Mouse (Mus musculus): ENCODE results near the gene Mast2. TPM values are rescaled to one million over a fixed set of nuclear protein-coding genes. Genes with fewer than 3 reads are reported as not detected.

The Mast2 gene
- polyA plus RNA-seq, 1 experiment from 2014 or later, result 36.5 TPM

Other genes starting within 250 kb of the Mast2 start
- 63.2 and 69.2 TPM in 2 replicates for gene Pik3r3, start 242.6 kb downstream of the Mast2 start, polyA plus RNA-seq (2014; fragmentation: Nextera tagmentation; extraction: Ambion mirVana)
- gene Ipp, start 43.4 kb upstream of the Mast2 start, polyA plus RNA-seq (2014; fragmentation: Nextera tagmentation; extraction: Ambion mirVana), result 4.7 and 4.9 TPM in 2 replicates
- gene Tmem69, start 91.8 kb upstream of the Mast2 start, polyA plus RNA-seq (2014; fragmentation: Nextera tagmentation; extraction: Ambion mirVana), result 34.0 and 36.9 TPM in 2 replicates
- gene Gpbp1l1, start 93.5 kb upstream of the Mast2 start, polyA plus RNA-seq (2014; fragmentation: Nextera tagmentation; extraction: Ambion mirVana), result 31.5 and 33.7 TPM in 2 replicates
- 2.3 and 2.4 TPM in 2 replicates for gene Ccdc17, start 132.5 kb upstream of the Mast2 start, polyA plus RNA-seq (2014; fragmentation: Nextera tagmentation; extraction: Ambion mirVana)
- gene Nasp, start 163.8 kb upstream of the Mast2 start, polyA plus RNA-seq (2014; fragmentation: Nextera tagmentation; extraction: Ambion mirVana), result 256 and 265 TPM in 2 replicates
- 614 and 619 TPM in 2 replicates for gene Akr1a1, start 187.5 kb upstream of the Mast2 start, polyA plus RNA-seq (2014; fragmentation: Nextera tagmentation; extraction: Ambion mirVana)
- gene Prdx1, start 221.4 kb upstream of the Mast2 start, polyA plus RNA-seq (2014; fragmentation: Nextera tagmentation; extraction: Ambion mirVana), result 902 and 917 TPM in 2 replicates
- 17.6 and 25.1 TPM in 2 replicates for gene Mmachc, start 244.2 kb upstream of the Mast2 start, polyA plus RNA-seq (2014; fragmentation: Nextera tagmentation; extraction: Ambion mirVana)
- gene Ccdc163, start 244.3 kb upstream of the Mast2 start, polyA plus RNA-seq (2014; fragmentation: Nextera tagmentation; extraction: Ambion mirVana), result 23.8 and 31.4 TPM in 2 replicates